Mouse (Mus musculus) brain, embryonic 14.5 days (tissue): ENCODE measurements around the gene Aip.

Experiments
- CTCF ChIP-seq: fragments of 200-500 bp; IDR thresholded peaks from 2 replicates; pipeline ENCODE4 v1.5.1; 2012; ENCODE audit warnings: inconsistent platforms, mild to moderate bottlenecking, moderate library complexity, borderline replicate concordance; ENCODE audit not compliant: insufficient read depth, insufficient read length; ENCODE audit errors: extremely low read depth
- POLR2A ChIP-seq: fragments of 200-500 bp; IDR thresholded peaks from 2 replicates; pipeline ENCODE4 v1.6.1; 2012; ENCODE audit warnings: mild to moderate bottlenecking, inconsistent platforms, borderline replicate concordance; ENCODE audit not compliant: poor library complexity, insufficient read depth, insufficient read length, severe bottlenecking; ENCODE audit errors: extremely low read depth

- TF ChIP-seq CTCF (no peak), POLR2A (no peak)
Measured at GRCm38 (mm10) chr19:4172925-4173324, 47.3 kb upstream of the Aip start.
